Mouse (Mus musculus): ENCODE results near the gene Pim1.
"Not testable (repeated sequence)": the region's sequence is repeated elsewhere in the genome, so short reads cannot be mapped to it uniquely, and the experiment has no call there.

Pim1 gene

DNA sequence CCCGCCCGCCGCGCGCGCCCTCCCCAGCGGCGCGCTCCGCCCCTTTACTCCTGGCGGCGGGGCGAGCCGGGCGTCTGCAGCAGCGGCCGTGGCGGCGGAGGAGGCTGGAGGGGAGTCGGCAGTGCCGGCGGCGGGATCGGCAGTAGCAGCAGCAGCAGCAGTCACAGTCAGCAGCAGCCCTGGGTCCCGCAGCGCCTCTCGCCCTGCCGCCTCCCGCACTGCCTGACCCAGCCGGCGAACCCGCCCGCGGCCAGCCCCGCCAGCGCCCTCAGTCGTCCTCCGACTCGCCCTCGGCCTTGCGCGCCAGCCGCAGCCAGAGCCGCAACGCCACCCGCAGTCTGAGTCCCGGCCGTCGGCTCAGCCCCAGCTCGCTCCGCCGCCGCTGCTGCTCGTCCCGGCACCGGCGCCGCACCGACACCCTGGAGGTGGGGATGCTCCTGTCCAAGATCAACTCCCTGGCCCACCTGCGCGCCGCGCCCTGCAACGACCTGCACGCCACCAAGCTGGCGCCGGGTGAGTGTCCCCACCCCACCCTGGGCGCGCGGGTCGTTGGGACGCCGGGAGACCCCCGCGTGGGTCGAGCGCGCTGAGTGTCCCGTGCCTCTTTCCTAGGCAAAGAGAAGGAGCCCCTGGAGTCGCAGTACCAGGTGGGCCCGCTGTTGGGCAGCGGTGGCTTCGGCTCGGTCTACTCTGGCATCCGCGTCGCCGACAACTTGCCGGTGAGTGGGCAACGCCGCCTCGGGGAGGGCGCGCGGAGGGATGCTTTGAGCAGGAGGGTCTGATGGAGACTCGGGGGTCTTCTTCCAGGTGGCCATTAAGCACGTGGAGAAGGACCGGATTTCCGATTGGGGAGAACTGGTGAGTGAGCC, at the start of gene Pim1:
Gene Pim1, plus strand, starts transcription at position 41 of the 869 bp plus-strand sequence.
- no peak for DNase-seq

DNA sequence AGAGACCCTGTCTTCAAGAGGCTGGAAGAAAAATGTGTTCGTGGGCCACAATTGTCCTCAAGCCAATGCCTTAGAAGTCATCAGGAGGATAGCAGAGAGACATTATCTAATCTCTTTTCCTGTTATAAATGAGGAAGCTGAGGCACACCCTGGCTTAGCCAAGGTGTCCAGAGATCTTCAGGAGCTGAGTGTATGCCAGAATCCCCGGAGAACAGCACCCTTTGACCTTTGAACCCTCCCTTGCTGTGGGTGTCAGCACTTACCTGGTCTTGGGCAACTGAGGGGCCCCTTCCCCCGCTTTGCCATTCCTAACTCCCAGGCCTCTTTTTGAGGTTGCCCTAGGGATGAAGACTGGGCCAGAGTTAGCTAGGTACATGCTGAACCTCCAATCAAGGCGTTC, 49.0 kb upstream of the Pim1 start:
- no peak for DNase-seq

DNA sequence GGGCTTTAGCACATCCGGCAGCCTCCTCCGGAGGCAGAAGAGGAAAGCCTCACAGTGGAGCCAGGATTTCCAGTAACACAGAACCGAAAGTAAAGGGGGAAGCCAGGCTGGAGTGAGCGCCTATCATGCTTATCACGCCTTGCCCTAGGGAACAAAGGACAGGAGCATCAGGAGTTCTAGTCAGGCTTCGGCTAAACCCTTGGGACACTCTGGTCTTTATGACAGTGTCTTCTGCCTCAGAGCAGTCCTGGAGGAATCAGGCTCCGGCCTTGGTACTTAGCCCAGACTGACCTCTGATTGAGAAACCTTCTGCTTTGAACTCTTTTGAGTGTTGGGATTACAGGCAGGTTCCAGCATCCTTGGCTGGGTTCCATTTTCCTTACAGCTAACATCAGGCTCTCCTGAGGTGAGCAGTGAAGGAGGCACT, 48.4 kb upstream of the Pim1 start:
- no peak for DNase-seq

DNA sequence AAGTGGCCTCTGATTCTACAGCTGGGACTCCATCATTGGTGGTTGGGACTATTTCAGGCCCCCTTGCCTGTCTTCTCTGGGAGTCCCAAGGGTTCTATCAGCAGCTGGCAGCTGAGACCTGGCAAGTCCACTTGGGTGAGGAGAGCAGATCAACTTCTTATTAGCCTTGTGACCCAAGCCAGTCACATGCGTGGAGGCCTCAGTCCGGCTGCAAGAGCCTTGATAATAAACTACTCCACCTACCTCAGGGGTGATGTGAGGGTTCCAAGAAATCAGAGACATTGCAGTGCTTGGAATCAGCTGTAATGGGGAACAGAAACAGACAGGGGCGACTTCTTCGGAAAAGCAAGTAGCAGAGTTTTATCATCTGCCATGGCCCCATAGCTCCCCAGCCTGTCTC, 46.8 kb upstream of the Pim1 start:
- no peak for DNase-seq

DNA sequence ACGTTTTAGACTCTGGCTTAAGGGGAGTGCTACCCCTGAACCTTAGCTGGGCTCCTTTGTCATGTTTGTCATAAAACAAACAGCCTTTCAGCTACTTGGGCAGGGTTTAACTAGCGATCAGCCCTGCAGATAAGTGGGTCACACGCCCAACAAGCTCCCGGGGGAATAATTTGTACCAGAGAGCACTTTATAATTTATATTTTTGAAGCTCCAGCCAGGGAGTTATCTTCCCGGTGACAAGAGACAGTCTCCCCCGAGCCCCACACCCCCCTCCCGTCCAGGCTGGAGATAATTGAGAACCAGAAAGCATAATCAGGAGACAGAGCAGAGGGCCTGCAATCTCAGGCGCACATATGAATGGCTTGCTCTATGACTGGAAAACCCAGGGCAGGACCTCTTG, 45.5 kb upstream of the Pim1 start:
- no peak for DNase-seq

DNA sequence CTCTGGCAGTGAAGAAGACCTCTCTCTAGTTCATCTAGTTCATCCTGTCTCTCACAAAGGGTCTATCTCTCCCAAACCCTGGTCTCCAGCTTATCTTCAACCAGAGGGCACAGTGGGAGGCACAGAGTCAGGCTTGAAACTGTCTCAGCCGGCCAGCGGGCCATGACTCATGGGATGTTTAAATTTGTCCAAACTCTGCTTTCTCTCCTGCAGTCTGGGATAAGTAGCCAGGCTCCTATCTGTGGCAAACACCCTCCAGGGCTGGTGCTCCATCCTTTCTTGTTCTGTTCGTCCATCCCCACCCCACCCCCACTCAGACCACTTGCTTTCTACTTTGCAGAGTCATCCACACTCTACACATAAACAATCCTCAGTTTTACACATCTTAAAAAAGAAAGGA, 43.2 kb upstream of the Pim1 start:
- DNase-seq = no peak

DNA sequence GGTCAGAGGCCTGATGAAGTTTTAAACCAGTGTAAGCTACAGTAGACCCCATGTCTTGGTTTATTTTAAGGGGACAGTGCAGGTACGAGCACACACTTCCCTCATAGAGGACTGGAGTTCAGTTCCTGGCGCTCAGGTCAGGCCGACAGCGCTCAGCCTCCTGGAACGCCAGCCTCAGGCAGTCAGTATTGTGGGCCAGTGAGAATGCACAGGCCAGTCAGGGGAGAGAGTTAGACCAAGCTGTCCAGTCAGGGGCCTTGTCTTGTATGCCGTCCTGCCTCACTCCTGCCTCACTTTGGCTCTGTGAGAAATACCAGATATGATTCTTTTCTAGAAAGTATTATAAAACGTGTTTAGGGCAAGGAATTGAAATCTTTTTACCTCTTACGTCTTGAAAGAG, 42.5 kb upstream of the Pim1 start:
- DNase-seq = no peak

DNA sequence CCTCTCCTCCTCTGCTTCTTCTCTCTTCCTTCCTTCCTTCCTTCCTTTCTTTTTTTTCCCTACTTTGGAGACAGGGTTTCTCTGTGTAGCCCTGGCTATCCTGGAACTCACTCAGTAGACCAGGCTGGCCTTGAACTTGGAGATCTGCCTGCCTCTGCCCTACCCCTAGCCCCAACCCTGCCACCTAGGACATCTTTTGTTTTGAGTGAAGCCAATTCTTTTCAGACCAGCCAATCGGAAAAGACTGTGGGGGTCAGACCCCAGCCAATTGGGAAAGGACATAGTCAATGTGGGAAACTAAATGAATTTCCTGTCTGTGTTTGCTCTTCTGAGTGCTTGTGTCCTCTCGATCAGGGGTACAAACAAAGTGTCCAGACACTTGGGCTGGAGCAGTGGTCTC, 42.0 kb upstream of the Pim1 start:
- no peak for DNase-seq

DNA sequence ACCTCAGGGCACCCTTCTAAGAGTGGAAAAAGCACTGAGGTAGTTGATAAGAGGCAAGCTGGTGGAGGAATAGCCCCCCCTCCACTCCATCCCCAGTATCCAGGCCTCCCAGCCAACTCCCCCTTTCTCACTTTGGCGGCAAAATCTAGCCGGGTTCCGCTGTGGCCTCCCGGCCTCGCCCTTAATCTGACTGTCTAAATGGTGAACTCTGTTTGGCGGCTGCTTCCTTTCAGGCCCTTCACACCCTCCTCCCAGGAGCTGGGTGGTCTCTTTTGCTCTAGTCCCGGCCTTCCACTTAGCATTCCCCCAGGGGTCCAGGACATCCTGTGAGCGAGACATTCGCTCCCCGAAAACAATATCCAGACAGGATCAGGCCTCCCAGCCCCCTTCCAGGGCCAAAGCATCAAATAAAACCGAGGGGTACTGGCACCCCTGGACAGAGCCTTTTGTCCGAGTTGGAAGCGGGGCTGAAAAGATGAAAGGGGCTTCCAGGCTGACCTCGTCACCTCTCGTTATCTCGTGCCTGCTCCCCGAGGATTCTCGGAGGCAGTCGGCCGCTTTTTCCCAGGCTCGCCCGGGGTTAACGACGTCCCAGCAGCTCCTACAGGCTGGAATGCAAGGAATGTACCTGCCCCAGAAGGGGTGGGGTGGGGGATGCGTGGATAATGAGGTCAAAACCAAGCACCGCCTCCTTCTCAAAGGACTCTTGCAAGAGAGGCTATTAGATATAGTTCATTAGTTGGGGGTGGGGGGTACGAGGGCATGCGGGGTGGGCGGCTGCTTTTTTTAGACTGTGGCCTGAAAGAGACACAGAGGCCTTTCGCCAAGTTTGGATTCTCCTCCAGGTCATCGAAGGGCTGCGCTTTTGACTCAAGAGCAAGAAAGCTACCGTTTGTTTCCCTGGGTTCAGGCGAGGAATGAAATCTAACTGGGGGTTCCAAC, 39.4 kb upstream of the Pim1 start:
- DNase-seq = no peak

DNA sequence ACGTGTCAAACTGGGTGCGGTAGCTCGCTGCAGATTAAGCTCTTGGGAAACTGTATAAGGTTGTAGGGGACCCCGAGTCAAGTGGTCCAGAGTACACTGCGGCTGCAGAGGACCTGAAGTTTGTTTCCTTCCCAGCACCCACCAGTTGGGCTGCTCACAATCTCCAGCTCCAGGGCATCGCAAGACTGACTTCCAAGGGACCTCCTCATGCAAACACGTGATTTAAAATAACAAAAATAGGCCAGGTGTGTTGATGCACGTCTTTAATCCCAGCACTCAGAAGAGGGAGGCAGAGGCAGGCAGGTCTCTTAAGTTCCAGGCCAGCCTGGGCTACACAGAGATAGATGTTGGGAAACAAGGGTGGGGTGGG, 38.7 kb upstream of the Pim1 start:
- DNase-seq = no peak

DNA sequence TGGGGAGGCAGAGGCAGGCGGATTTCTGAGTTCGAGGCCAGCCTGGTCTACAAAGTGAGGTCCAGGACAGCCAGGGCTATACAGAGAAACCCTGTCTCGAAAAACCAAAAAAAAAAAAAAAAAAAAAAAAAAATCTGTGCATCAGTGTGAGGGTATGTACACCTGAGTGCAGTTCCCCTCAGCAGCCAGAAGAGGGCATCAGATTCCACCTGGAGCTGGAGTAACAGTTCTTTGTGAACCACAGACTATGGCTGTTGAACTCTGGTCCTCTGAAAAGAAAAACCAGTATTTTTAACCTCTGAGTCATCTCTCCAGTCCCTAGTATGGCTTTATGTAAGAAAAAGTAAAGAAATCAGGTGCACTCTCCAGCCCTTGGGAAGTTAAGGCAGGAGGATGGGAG, 36.4 kb upstream of the Pim1 start:
- not testable (repeated sequence) for DNase-seq

DNA sequence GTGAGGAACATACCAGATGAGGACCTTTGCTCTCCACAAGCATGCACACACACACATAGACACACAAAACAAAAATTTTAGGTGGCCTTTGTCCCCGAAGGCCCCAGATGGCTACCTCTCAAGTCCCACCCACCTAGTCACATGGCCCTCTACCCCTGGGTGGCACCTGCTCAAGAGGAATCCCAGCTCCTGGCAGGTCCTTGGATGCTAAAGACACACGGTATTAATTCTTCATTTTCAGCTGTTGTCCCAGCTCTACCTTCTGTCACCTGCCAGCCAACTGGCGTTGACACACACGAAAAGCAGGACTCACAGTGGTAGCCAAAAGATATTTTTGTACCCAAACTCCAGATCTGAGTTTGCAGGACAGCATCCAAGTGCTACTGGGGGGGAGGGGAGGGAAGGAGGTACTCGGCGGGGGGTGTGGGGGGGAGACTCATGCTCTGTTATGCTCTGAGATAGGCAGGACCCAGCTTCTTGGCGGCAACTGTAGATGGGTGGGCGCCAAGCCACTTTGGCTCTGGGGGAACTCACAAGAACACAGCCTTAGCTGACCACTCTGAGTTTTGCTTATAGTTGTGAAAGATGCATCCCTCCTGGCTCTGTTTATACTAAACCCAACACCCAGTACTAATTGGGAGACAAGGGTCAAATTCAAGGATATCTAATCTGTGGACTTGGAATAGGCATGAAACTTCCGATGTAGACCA, 35.0 kb upstream of the Pim1 start:
- DNase-seq = no peak

DNA sequence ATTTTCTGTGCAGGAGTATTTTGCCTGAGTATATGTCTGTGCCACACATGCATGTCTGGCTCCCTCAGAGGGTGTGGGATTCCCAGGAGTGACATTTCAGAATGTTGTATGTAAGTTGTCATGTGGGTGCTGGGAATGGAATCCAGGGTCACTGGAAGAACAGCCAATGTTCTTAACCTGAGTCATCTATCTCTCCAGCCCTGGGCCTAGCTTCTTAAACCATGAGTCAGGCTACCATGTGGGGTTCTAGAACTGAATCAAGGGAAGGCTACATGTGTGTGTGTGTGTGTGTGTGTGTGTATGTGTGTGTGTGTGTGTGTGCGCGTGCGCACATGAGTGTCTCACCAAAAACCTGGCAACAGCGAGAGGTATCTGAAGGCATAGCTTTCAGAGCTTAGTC, 34.1 kb upstream of the Pim1 start:
- DNase-seq = no peak

DNA sequence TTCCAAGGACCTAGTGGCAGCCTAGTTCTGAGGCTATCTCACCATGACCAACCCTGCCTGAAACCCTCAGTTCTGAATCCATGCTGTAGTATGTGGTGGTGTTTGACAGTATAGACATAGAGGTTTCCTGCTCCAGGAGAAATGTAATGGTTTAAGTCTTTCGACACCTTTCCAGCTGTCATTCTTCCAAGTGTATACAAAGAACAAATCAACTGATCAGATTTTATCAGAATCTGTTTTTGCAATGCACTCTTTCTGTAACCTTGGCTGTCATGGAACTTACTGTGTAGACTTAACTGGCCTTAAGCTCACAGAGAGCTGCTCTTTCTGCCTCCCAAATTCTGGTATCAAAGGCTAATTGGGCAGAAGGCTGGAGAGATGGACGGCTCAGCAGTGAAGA, 33.6 kb upstream of the Pim1 start:
- DNase-seq = no peak

DNA sequence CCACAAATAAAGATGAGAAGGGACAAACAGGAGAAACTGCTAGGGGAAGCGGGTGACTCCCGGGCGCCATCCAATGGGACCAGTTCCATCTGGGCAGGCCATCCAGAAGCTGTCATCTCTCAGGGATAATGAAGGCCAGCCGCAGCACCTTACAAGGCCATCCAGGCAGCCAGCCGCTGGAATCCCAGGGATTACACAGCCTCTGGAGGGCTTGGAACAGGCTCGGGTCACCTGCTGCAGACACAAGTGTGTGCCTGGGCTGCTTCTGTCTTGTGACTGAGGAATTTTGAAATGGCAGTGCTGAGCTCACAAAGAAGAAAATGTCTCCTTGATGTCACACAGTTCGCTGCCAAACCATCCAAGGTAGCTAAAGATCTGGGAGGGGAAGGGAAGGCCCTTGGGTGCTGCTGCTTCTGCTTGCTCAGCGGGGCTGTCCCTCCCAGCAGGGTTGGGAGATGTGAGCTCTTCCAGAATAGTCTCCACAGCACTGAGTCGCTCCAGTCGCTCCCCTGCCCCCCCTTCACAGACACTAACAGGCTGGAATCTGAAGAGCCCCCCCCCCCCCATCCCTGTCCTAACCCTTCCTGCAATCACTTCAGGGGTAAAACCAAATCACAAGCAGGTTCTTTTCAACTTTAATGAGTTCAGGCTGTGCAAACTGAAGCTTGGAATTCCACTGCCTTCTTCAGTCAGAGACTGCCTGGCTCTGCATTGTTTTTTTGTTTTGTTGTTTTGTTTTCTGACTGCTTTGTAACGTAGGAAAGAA, 32.6 kb upstream of the Pim1 start:
- DNase-seq = no peak

DNA sequence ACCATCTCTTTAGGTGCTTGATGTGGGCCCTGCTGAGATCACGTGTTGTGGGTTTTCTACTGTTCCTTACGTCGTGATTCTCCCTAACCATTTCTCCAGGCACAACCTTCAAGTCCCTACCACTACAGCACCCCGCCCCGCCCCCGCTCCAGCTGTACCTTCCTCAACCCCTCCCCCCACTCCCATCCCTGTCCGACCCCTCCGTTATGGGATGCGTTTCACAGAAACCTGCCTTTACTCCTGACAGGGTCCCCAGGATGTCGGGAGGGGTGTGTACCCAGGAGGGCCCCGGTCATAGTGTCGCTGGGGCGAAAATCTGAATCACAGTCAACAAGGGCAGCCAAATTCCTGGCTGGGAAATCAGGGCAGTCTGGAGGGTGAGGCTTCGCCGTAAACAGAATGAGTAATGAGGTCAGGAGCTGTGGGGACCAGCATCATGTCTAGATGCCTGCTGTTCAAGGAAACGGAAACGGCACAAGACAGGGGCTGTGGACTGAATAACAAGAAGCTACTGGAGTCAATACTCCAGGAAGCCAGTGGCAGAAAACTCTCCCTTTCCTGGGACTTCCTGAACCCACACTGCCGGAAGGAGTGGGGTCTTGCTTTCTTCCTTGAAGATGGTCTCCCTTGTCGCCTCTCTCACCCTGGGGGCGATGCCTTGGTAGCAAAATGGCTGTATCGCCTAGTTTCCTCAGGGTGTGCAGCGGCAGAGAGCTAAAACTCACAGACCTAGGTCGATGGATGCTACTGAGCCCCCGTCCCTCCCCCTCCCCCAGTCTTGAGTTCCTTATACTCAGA, 31.0 kb upstream of the Pim1 start:
- peak; percentile 15 for DNase-seq

DNA sequence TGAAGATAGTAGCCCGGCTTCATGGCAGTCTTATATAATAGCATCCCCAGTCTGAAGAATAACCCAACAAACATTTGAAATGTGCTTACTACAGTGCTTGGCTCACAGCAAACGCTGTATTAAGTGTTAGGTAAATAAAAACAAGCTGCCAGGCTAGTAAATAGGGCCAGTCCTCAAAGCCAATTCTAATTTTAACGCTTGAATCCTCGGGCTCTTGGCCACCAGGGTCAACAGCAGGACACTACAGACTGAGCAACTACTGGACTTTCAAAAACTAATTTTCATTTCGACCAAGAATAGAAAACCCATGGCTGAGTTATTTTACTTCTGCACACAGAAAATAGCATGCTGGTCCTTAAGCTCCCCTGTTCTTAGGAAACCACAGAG, 30.4 kb upstream of the Pim1 start:
- DNase-seq = no peak

DNA sequence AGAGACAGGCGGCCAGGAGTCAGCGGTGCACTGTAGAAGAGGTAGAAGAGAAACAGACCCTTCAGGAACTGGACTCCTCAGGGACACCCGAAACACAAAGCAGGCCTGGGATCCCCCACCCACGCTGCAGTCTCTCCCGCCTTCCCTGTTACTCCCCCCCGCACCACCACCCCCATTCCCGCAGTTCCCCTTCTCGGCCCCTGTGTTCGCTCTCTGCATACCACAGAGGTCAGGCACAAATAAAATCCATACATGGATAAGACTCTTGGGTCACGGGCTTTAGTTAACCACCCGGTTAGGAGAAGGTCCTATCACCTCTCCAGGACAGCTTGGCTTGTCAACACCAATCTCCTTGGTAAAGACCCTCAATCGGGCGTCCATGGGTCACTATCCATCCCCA, 26.9 kb upstream of the Pim1 start:
- no peak for DNase-seq

DNA sequence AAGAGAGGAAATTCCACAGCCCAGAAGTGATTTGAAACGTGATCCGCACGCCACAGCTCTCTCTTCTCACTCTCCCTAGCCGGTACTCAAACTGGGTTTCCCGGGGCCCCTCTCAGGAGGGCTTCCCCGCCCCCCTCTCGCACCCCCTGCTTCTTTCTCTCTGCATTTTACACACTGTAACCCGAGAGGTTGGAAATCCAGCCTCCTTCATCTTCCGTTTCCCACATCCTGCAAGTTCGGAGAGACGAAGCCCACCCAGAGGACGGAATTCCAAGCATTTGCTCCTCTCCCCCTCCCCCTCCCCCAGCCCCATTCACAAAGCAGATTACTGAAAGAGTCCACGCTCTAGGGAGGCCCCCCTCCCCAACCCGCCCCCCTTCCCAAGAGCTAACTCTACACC, 26.5 kb upstream of the Pim1 start:
- no peak for DNase-seq

DNA sequence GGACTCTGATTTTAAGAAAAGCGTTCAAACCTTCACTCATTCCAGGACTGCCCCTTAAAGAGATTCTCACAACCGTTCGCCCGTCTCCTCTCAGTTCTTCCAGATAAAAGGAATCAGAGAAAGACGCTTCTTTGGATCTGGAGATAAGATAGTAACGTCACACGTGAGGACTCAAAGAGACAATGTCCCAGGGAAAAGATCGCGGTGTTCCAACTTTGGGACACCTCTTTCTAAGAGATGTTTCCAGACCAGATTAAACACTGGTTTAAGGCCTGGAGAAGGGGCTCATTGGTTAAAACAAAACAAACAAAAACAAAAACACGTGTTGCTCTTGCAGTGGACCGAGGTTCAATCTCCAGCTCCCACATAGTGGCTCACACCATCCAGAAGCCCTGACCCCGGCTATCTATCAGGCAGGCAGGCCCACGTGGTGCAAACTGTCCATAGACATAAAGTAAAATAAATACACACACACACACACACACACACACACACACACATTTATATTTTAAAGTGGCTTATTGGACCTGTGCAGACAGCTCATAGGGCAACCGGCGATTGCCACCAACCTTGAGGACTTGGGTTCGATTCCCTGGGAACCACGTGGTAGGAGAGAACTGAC, 25.9 kb upstream of the Pim1 start:
- no peak for DNase-seq

DNA sequence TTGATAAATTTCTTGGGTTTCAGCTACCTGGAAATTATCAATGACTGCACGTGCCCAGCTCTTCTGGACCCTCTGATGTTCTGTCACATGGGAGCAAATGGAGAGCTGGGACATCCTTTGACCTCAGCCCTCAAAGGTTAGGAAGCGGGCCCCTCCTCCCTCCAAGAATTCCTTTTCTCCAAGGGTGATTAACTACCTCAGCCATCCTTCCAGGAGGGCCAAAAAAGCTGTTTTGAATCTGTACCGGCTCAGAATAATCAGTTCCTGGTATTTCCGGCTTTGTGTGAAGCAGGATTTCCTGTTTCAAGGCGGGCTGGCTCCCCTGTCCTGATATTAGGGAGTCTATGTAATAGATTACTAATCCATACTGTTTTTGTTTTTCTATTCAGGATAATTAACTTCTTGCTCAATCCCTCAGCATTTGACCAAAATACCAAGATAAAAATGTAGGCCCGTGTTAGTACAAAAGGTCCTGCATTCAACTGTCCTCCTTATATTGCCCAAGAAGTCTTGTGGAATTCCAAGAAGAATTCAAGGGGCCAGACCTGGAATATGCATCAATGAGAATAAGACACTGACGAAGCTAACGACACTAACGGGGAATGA, 25.0 kb upstream of the Pim1 start:
- DNase-seq = no peak
